Mouse (Mus musculus) liver, adult 2 months (tissue): ENCODE measurements at regions not wholly inside any gene's neighbourhood (a gene's known extent, or its start where the extent isn't known, plus 50 kb on each side); places are given as distances from the start of the nearest gene placed in this dataset.

Source experiments
- DNase-seq: peaks from one replicate; pipeline ENCODE4 v3.0.0-alpha.2; 2011; ENCODE audit warnings: low read depth, low spot score; ENCODE audit errors: extremely low read depth
- H3K27ac ChIP-seq: fragments of 200-500 bp; replicated peaks from 2 replicates; pipeline ENCODE4 v1.5.1; 2012; ENCODE audit warnings: low read depth, mild to moderate bottlenecking, control low read depth, inconsistent platforms, low read length; ENCODE audit not compliant: insufficient read depth
- H3K27me3 ChIP-seq: fragments of 200-500 bp; 2 replicates; pipeline ENCODE4 v1.6.1; 2012; ENCODE audit warnings: mild to moderate bottlenecking, moderate library complexity, low read length, inconsistent platforms; ENCODE audit not compliant: control insufficient read depth, insufficient read depth
- H3K36me3 ChIP-seq: fragments of 200-500 bp; 2 replicates; pipeline ENCODE4 v1.6.1; 2012; ENCODE audit warnings: low read length, inconsistent platforms; ENCODE audit not compliant: control insufficient read depth, insufficient read depth
- H3K4me1 ChIP-seq: fragments of 200-500 bp; 2 replicates; pipeline ENCODE4 v1.6.1; 2011; ENCODE audit warnings: low read length; ENCODE audit not compliant: control insufficient read depth, insufficient read depth
- H3K4me3 ChIP-seq: fragments of 200-500 bp; 2 replicates; pipeline ENCODE4 v1.5.1; 2011; ENCODE audit warnings: low read depth, mild to moderate bottlenecking, control low read depth, low read length, moderate library complexity; ENCODE audit not compliant: insufficient read depth
- H3K79me2 ChIP-seq: fragments of 200-500 bp; 2 replicates; pipeline ENCODE4 v1.6.1; 2012; ENCODE audit warnings: inconsistent platforms, mild to moderate bottlenecking, low read length, moderate library complexity; ENCODE audit not compliant: control insufficient read depth, insufficient read depth
- H3K9ac ChIP-seq: fragments of 200-500 bp; 2 replicates; pipeline ENCODE4 v1.6.1; 2012; ENCODE audit warnings: low read depth, mild to moderate bottlenecking, control low read depth, inconsistent platforms, low read length
- POLR2A ChIP-seq: fragments of 200-500 bp; IDR thresholded peaks from 2 replicates; pipeline ENCODE4 v1.6.1; 2011; ENCODE audit warnings: low read length, control low read depth; ENCODE audit not compliant: insufficient read depth; ENCODE audit errors: extremely low read depth
- WGBS: fragments of 180-500 bp; shearing (Covaris S2); methylation state at CpG from one replicate; pipeline ENCODE4 v1.1.7; 2018; 5-methylcytosine and 5-hydroxymethylcytosine counted together

- DNase-seq = no peak
- H3K79me2 ChIP-seq = no peaks in the 10 kb centered on the region
- WGBS = 66% methylated on average over 2 of the region's 2 CpGs
- H3K9ac ChIP-seq = no peak overlapping the region
- H3K4me1 ChIP-seq = no peaks in the 10 kb centered on the region
- H3K4me3 ChIP-seq = no peak overlapping the region
- H3K36me3 ChIP-seq = no peaks in the 10 kb centered on the region
- no peaks in the 10 kb centered on the region; the same call in 1 of the 2 replicates for H3K27me3 ChIP-seq
- TF ChIP-seq POLR2A = no peak
- no peak overlapping the region for H3K27ac ChIP-seq
These were observed 737.7 kb upstream of the Adgrl4 start for GRCm38 (mm10) chr3:150699990-150700389.
